Mouse (Mus musculus) midbrain, embryonic 15.5 days (tissue): ENCODE results near the gene Pex5l. TPM values are rescaled to one million over a fixed set of nuclear protein-coding genes. Genes with fewer than 3 reads are reported as not detected.

Experiments used
- ATAC-seq: fragments of 200-750 bp; cut with Nextera tagmentation; replicated peaks from 2 replicates; pipeline ENCODE4 v1.8.0; 2017; ENCODE audit warnings: moderate TSS enrichment
- H3K27ac ChIP-seq: fragments of 300-500 bp; sonication (generic); 2 replicates; pipeline ENCODE4 v1.5.1; 2015; ENCODE audit warnings: mild to moderate bottlenecking, inconsistent platforms
- H3K27me3 ChIP-seq: fragments of 300-500 bp; sonication (generic); replicated peaks from 2 replicates; pipeline ENCODE4 v1.6.1; 2015; ENCODE audit warnings: inconsistent platforms
- H3K36me3 ChIP-seq: fragments of 300-500 bp; sonication (generic); replicated peaks from 2 replicates; pipeline ENCODE4 v1.6.1; 2015; ENCODE audit warnings: inconsistent platforms
- H3K4me1 ChIP-seq: fragments of 300-500 bp; sonication (generic); 2 replicates; pipeline ENCODE4 v1.6.1; 2015; ENCODE audit warnings: inconsistent platforms
- H3K4me2 ChIP-seq: fragments of 300-500 bp; sonication (generic); 2 replicates; pipeline ENCODE4 v1.6.1; 2015; ENCODE audit warnings: inconsistent platforms, mild to moderate bottlenecking, moderate library complexity
- H3K4me3 ChIP-seq: fragments of 300-500 bp; sonication (generic); 2 replicates; pipeline ENCODE4 v1.5.1; 2015; ENCODE audit warnings: mild to moderate bottlenecking, inconsistent platforms
- H3K9ac ChIP-seq: fragments of 300-500 bp; sonication (generic); 2 replicates; pipeline ENCODE4 v1.6.1; 2015; ENCODE audit warnings: mild to moderate bottlenecking, inconsistent platforms
- H3K9me3 ChIP-seq: fragments of 300-500 bp; sonication (generic); 2 replicates; pipeline ENCODE4 v1.6.1; 2016; ENCODE audit warnings: inconsistent platforms
- WGBS: fragments of 180-500 bp; shearing (Covaris S2); methylation state at CpG from one replicate; pipeline ENCODE4 v1.1.7; 2015; ENCODE audit warnings: mixed read lengths; 5-methylcytosine and 5-hydroxymethylcytosine counted together
- polyA plus RNA-seq: library from polyadenylated mRNA; unstranded; fragments of >200 nt; fragmentation: Nextera tagmentation; extraction: Ambion mirVana; gene quantifications from 2 replicates; pipeline ENCODE4 v1.2.1, GENCODE M21; 2015

The Pex5l gene
- polyA plus RNA-seq, 1 experiment from 2014 or later = 1.8 TPM

GRCm38 (mm10) chr3:32979238-32979637 lies 163.8 kb downstream of the Pex5l start:
- Histone ChIP-seq H3K27me3 (no peaks in the 10 kb centered on the region), H3K4me2 (no peak overlapping the region), H3K4me3 (no peak overlapping the region), H3K27ac (no peak overlapping the region), H3K9me3 (no peaks in the 10 kb centered on the region), H3K36me3 (no peaks in the 10 kb centered on the region), H3K9ac (no peak overlapping the region), H3K4me1 (no peaks in the 10 kb centered on the region)
- no peak for ATAC-seq
- 35% methylated on average over 6 of the region's 6 CpGs for WGBS

- no peaks in the 10 kb centered on the region for H3K9me3 ChIP-seq
- H3K9ac ChIP-seq = no peak overlapping the region
- H3K27me3 ChIP-seq = no peaks in the 10 kb centered on the region
- 100% methylated on average over 1 of the region's 1 CpGs for WGBS
- no peak for ATAC-seq
- H3K27ac ChIP-seq = no peak overlapping the region
- H3K36me3 ChIP-seq = no peaks in the 10 kb centered on the region
- no peak overlapping the region for H3K4me2 ChIP-seq
- no peaks in the 10 kb centered on the region for H3K4me1 ChIP-seq
- no peak overlapping the region for H3K4me3 ChIP-seq
These were observed 172.8 kb downstream of the Pex5l start for GRCm38 (mm10) chr3:32970257-32970656.

GRCm38 (mm10) chr3:32968671-32969425 lies 174.2 kb downstream of the Pex5l start:
- no peaks in the 10 kb centered on the region for H3K27me3 ChIP-seq
- H3K4me1 ChIP-seq = no peaks in the 10 kb centered on the region
- no peak for ATAC-seq
- H3K9ac ChIP-seq = no peak overlapping the region
- 91% methylated on average over 1 of the region's 1 CpGs for WGBS
- no peak overlapping the region for H3K4me3 ChIP-seq
- no peak overlapping the region for H3K4me2 ChIP-seq
- no peaks in the 10 kb centered on the region for H3K9me3 ChIP-seq
- no peaks in the 10 kb centered on the region for H3K36me3 ChIP-seq
- no peak overlapping the region for H3K27ac ChIP-seq

- 1% methylated on average over 2 of the region's 2 CpGs for WGBS
- Histone ChIP-seq H3K4me2 (no peak overlapping the region), H3K27me3 (no peaks in the 10 kb centered on the region), H3K4me1 (no peaks in the 10 kb centered on the region), H3K27ac (no peak overlapping the region), H3K9ac (no peak overlapping the region), H3K4me3 (no peak overlapping the region), H3K9me3 (no peaks in the 10 kb centered on the region), H3K36me3 (no peaks in the 10 kb centered on the region)
- ATAC-seq = 0 out of 2 replicates have a peak, but pooled peaks have one; percentile 13
These were observed 177.5 kb downstream of the Pex5l start for GRCm38 (mm10) chr3:32965528-32965927.

- H3K4me2 ChIP-seq = no peak overlapping the region
- no peaks in the 10 kb centered on the region for H3K4me1 ChIP-seq
- 78% methylated on average over 3 of the region's 3 CpGs for WGBS
- no peaks in the 10 kb centered on the region for H3K27me3 ChIP-seq
- ATAC-seq = peak; percentile 71
- H3K9me3 ChIP-seq = no peaks in the 10 kb centered on the region
- H3K9ac ChIP-seq = no peak overlapping the region
- H3K36me3 ChIP-seq = no peaks in the 10 kb centered on the region
- no peak overlapping the region for H3K27ac ChIP-seq
- H3K4me3 ChIP-seq = no peak overlapping the region
These were observed 181.6 kb downstream of the Pex5l start for GRCm38 (mm10) chr3:32961494-32961893.

- ATAC-seq = 0 out of 2 replicates have a peak, but pooled peaks have one; percentile 4
- no peaks in the 10 kb centered on the region for H3K4me1 ChIP-seq
- no peaks in the 10 kb centered on the region for H3K27me3 ChIP-seq
- 0% methylated on average over 1 of the region's 1 CpGs for WGBS
- H3K4me2 ChIP-seq = no peak overlapping the region
- H3K9ac ChIP-seq = no peak overlapping the region
- H3K9me3 ChIP-seq = no peaks in the 10 kb centered on the region
- H3K4me3 ChIP-seq = no peak overlapping the region
- H3K27ac ChIP-seq = no peak overlapping the region
- H3K36me3 ChIP-seq = no peaks in the 10 kb centered on the region
These were observed 191.7 kb downstream of the Pex5l start for GRCm38 (mm10) chr3:32951382-32951781.

- Histone ChIP-seq H3K4me1 (no peaks in the 10 kb centered on the region), H3K4me2 (no peak overlapping the region), H3K27ac (no peak overlapping the region), H3K9me3 (no peaks in the 10 kb centered on the region), H3K36me3 (no peaks in the 10 kb centered on the region), H3K9ac (no peak overlapping the region), H3K27me3 (no peaks in the 10 kb centered on the region), H3K4me3 (no peak overlapping the region)
- no peak for ATAC-seq
- WGBS = 92% methylated on average over 5 of the region's 5 CpGs
These were observed 195.6 kb downstream of the Pex5l start for GRCm38 (mm10) chr3:32947486-32947885.

- no peaks in the 10 kb centered on the region for H3K36me3 ChIP-seq
- no peak for ATAC-seq
These were observed 203.1 kb downstream of the Pex5l start for GRCm38 (mm10) chr3:32939802-32940501.

GRCm38 (mm10) chr3:32924168-32924567 lies 218.9 kb downstream of the Pex5l start:
- Histone ChIP-seq H3K4me3 (no peak overlapping the region), H3K36me3 (peaks cover 18% of the 10 kb centered on the region; the same call in 1 of the 2 replicates), H3K27me3 (no peaks in the 10 kb centered on the region), H3K9me3 (no peaks in the 10 kb centered on the region), H3K9ac (no peak overlapping the region), H3K4me2 (no peak overlapping the region), H3K4me1 (no peaks in the 10 kb centered on the region), H3K27ac (no peak overlapping the region)
- ATAC-seq = 0 out of 2 replicates have a peak, but pooled peaks have one; percentile 20
- WGBS = 82% methylated on average over 6 of the region's 6 CpGs

More at GRCm38 (mm10) chr3:32939802-32940501, 203.1 kb downstream of the Pex5l start:
- Histone ChIP-seq H3K4me2 (no peak overlapping the region), H3K4me3 (no peak overlapping the region), H3K9me3 (no peaks in the 10 kb centered on the region), H3K9ac (no peak overlapping the region), H3K27ac (no peak overlapping the region), H3K4me1 (no peaks in the 10 kb centered on the region), H3K27me3 (no peaks in the 10 kb centered on the region)
- WGBS = 86% methylated on average over 8 of the region's 8 CpGs

GRCm38 (mm10) chr3:32910071-32910551 lies 232.9 kb downstream of the Pex5l start:
- 78% methylated on average over 7 of the region's 7 CpGs for WGBS
- H3K4me1 ChIP-seq = no peaks in the 10 kb centered on the region
- H3K9me3 ChIP-seq = no peaks in the 10 kb centered on the region
- H3K27me3 ChIP-seq = no peaks in the 10 kb centered on the region
- peaks cover 6% of the 10 kb centered on the region; the same call in 1 of the 2 replicates for H3K36me3 ChIP-seq
- no peak overlapping the region for H3K9ac ChIP-seq
- no peak overlapping the region for H3K4me2 ChIP-seq
- H3K4me3 ChIP-seq = no peak overlapping the region
- ATAC-seq = peak; percentile 93
- H3K27ac ChIP-seq = no peak overlapping the region

GRCm38 (mm10) chr3:32908400-32908799 lies 234.6 kb downstream of the Pex5l start:
- no peak overlapping the region for H3K4me3 ChIP-seq
- H3K36me3 ChIP-seq = no peaks in the 10 kb centered on the region
- WGBS = 87% methylated on average over 3 of the region's 3 CpGs
- no peak overlapping the region for H3K27ac ChIP-seq
- H3K9ac ChIP-seq = no peak overlapping the region
- no peaks in the 10 kb centered on the region for H3K27me3 ChIP-seq
- ATAC-seq = no peak
- H3K4me1 ChIP-seq = no peaks in the 10 kb centered on the region
- H3K9me3 ChIP-seq = no peaks in the 10 kb centered on the region
- no peak overlapping the region for H3K4me2 ChIP-seq

- Histone ChIP-seq H3K9me3 (no peaks in the 10 kb centered on the region), H3K36me3 (0 out of 2 replicates have a peak, but pooled peaks cover 1% of the 10 kb centered on the region), H3K4me3 (no peak overlapping the region), H3K9ac (no peak overlapping the region), H3K27ac (no peak overlapping the region), H3K4me2 (no peak overlapping the region), H3K4me1 (no peaks in the 10 kb centered on the region), H3K27me3 (no peaks in the 10 kb centered on the region)
- ATAC-seq = no peak
- WGBS = 55% methylated on average over 8 of the region's 8 CpGs
These were observed 236.9 kb downstream of the Pex5l start for GRCm38 (mm10) chr3:32905850-32906779.
